8 mouse cellular contexts compared by ENCODE assay signal in the genomic region with DNA sequence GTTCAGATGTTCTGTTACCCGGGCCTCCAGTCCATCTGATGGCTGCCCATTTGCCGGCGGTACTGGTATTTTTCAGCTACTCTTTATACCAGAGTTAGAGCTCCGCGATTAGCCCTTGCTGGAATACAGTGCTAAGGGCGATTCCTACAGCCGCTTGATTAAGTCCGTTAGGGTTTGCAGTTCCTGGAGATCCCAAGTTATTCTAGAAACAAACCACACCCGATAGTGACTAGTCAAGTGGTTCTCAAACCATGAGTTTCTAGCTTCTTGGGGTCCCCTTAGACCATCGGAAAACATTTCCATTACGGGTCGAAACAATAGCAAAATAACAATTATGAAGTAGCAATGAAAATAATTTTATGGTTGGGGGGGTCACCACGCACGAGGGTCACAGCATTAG. TPM values are rescaled to one million over a fixed set of nuclear protein-coding genes. Genes with fewer than 3 reads are reported as not detected.
DNase-seq lines count a peak whose midpoint lies in the region; ATAC-seq lines count a peak whose summit lies in the region.

No protein-coding gene starts in this region.

- H3K27me3 ChIP-seq in kidney, embryonic 16.5 days (ENCODE audit: insufficient read depth, low read length), result no peaks in the 10 kb centered on the region
- H3K27me3 ChIP-seq in hindbrain, embryonic 13.5 days, result no peaks in the 10 kb centered on the region
- no peaks in the 10 kb centered on the region for H3K27me3 ChIP-seq in midbrain, embryonic 14.5 days (ENCODE audit: control insufficient read depth, insufficient read depth, low read length)

- H3K4me1 ChIP-seq in kidney, embryonic 16.5 days (ENCODE audit: insufficient read depth, low read length), result no peaks in the 10 kb centered on the region
- H3K4me1 ChIP-seq in hindbrain, embryonic 13.5 days (replicated peaks), result peaks cover 11% of the 10 kb centered on the region
- H3K4me1 ChIP-seq in midbrain, embryonic 14.5 days (ENCODE audit: control insufficient read depth, insufficient read depth, low read length), result peaks cover 13% of the 10 kb centered on the region

- no peaks in the 10 kb centered on the region for H3K9me3 ChIP-seq in kidney, embryonic 16.5 days (ENCODE audit: low read length)
- H3K9me3 ChIP-seq in hindbrain, embryonic 13.5 days, result no peaks in the 10 kb centered on the region
- H3K9me3 ChIP-seq in midbrain, embryonic 14.5 days (ENCODE audit: control insufficient read depth, low read length), result no peaks in the 10 kb centered on the region

- peak overlapping the region; percentile 56 for H3K4me3 ChIP-seq in kidney, embryonic 16.5 days (ENCODE audit: low read length)
- H3K4me3 ChIP-seq in hindbrain, embryonic 13.5 days, result peak overlapping the region; percentile 57
- 0 out of 2 replicates have a peak overlapping the region, but pooled peaks have one; percentile 47 for H3K4me3 ChIP-seq in midbrain, embryonic 14.5 days (replicated peaks; ENCODE audit: low read depth, low read length)

- H3K36me3 ChIP-seq in kidney, embryonic 16.5 days (ENCODE audit: insufficient read depth, low read length), result no peaks in the 10 kb centered on the region
- H3K36me3 ChIP-seq in hindbrain, embryonic 13.5 days, result no peaks in the 10 kb centered on the region
- H3K36me3 ChIP-seq in midbrain, embryonic 14.5 days (ENCODE audit: control insufficient read depth, insufficient read depth, low read length), result no peaks in the 10 kb centered on the region

- no peak for ATAC-seq in kidney, embryonic 16.5 days (ENCODE audit: low FRiP score, low TSS enrichment)
- no peak for ATAC-seq in hindbrain, embryonic 13.5 days (ENCODE audit: low FRiP score)
- ATAC-seq in midbrain, embryonic 14.5 days (ENCODE audit: low FRiP score, low TSS enrichment), result no peak

- no peak overlapping the region for H3K9ac ChIP-seq in kidney, embryonic 16.5 days (replicated peaks; ENCODE audit: low read length)
- H3K9ac ChIP-seq in hindbrain, embryonic 13.5 days, result peak overlapping the region; percentile 72; the same call in 1 of the 2 replicates
- H3K9ac ChIP-seq in midbrain, embryonic 14.5 days (replicated peaks; ENCODE audit: low read length), result no peak overlapping the region; the same call in 1 of the 2 replicates

- no peak for DNase-seq in kidney, postnatal 36 days
- DNase-seq in c-Kit-positive CD71-positive TER-119-negative erythroid progenitor cells, embryonic 14.5 days (ENCODE audit: low read depth), result peak; percentile 42
- DNase-seq in midbrain, embryonic 14.5 days, result no peak
- no peak for DNase-seq in retina, embryonic 14.5 days (ENCODE audit: low spot score)
- DNase-seq in gastrocnemius, postnatal 25 days, result no peak
- DNase-seq in spleen, postnatal 10 days (ENCODE audit: low spot score in 2 of 2), result no peak

- H3K4me2 ChIP-seq in kidney, embryonic 16.5 days (replicated peaks; ENCODE audit: low read depth, low read length), result peak overlapping the region; percentile 67
- H3K4me2 ChIP-seq in hindbrain, embryonic 13.5 days, result peak overlapping the region; percentile 67
- peak overlapping the region; percentile 74 for H3K4me2 ChIP-seq in midbrain, embryonic 14.5 days (ENCODE audit: low read length)

- WGBS in kidney, embryonic 16.5 days, result 77% methylated on average over 14 of the region's 14 CpGs
- WGBS in hindbrain, embryonic 13.5 days, result 81% methylated on average over 14 of the region's 14 CpGs
- WGBS in midbrain, embryonic 14.5 days, result 79% methylated on average over 14 of the region's 14 CpGs

- H3K27ac ChIP-seq in kidney, embryonic 16.5 days (ENCODE audit: low read length), result no peak overlapping the region
- H3K27ac ChIP-seq in hindbrain, embryonic 13.5 days, result peak overlapping the region; percentile 30; the same call in 1 of the 2 replicates
- no peak overlapping the region for H3K27ac ChIP-seq in midbrain, embryonic 14.5 days (replicated peaks; ENCODE audit: low read depth, low read length)

RNA-seq across cellular contexts. Expression of a gene that starts 0.6 kb away (rescaled TPM):
- polyA plus RNA-seq in kidney, embryonic 16.5 days (2015; fragmentation: Nextera tagmentation; extraction: Ambion mirVana), result 32.5 and 34.8 TPM in 2 replicates
- polyA plus RNA-seq in hindbrain, embryonic 13.5 days (2015; fragmentation: Nextera tagmentation; extraction: Ambion mirVana), result 14.2 and 15.1 TPM in 2 replicates
- polyA plus RNA-seq in midbrain, embryonic 14.5 days (2014; fragmentation: Nextera tagmentation; extraction: Ambion mirVana), result 14.0 and 14.4 TPM in 2 replicates
- 10 to 100 TPM; 78.4 to 80.6 TPM for total RNA-seq in gastrocnemius, postnatal 25 days (2021)

RNA-seq across cellular contexts. Expression of a gene that starts 32.3 kb away (rescaled TPM):
- polyA plus RNA-seq in kidney, embryonic 16.5 days (2015; fragmentation: Nextera tagmentation; extraction: Ambion mirVana), result 85.5 and 93.7 TPM in 2 replicates
- polyA plus RNA-seq in hindbrain, embryonic 13.5 days (2015; fragmentation: Nextera tagmentation; extraction: Ambion mirVana), result 84.3 and 88.3 TPM in 2 replicates
- 62.9 and 79.8 TPM in 2 replicates for polyA plus RNA-seq in midbrain, embryonic 14.5 days (2014; fragmentation: Nextera tagmentation; extraction: Ambion mirVana)
- 10 to 100 TPM; 15.9 to 17.8 TPM for total RNA-seq in gastrocnemius, postnatal 25 days (2021)
